ENCODE assay signal across 26 mouse cellular contexts in the genomic region with DNA sequence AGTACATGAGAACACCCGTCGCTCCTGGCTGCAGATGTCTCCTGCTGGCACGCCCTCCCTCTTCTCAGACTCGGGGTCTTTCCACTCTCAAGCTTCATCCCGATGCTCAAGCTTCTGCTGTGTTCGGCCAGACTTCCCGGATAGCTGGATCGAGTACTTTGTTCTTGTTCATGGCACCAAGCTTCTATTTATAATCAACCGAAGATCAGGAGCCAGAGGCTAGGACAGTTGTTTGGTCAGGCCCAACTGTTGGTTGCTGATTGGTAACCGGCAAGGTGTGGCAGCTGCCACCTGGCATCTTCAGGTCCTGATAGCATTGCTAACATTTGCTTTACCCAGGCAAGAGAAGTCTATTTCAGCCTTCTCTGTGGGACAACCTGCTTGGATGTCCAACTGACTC. TPM values are rescaled to one million over a fixed set of nuclear protein-coding genes. Genes with fewer than 3 reads are reported as not detected.
DNase-seq lines count a peak whose midpoint lies in the region; ATAC-seq and TF ChIP-seq lines count a peak whose summit lies in the region.
"Had no signal": no experiment of that assay in that cellular context is flagged by ENCODE, and none has a peak within 500 bp of the region (broad histone marks: within the 10 kb centered on the region; RNA-seq: fewer than 3 reads in every experiment).

No protein-coding gene starts in this region.

- no peak overlapping the region for H3K4me3 ChIP-seq in liver, embryonic 14.5 days (ENCODE audit: insufficient read depth in 1 of 2, low read depth in 2 of 2, low read length in 2 of 2)
- H3K4me3 ChIP-seq in liver, embryonic 12.5 days, result no peak overlapping the region
- H3K4me3 ChIP-seq: forebrain, embryonic 13.5 days; heart, adult 2 months; heart, embryonic 12.5 days; hindbrain, embryonic 15.5 days; kidney, embryonic 15.5 days; layer of hippocampus, adult 2 months; liver, embryonic 15.5 days; megakaryocyte, embryonic 14.5 days; neural tube, embryonic 12.5 days had no signal

- no peak overlapping the region for H3K9ac ChIP-seq in liver, embryonic 14.5 days (replicated peaks)
- no peak overlapping the region for H3K9ac ChIP-seq in liver, embryonic 12.5 days
- H3K9ac ChIP-seq: forebrain, embryonic 13.5 days; heart, embryonic 12.5 days; hindbrain, embryonic 15.5 days; kidney, embryonic 15.5 days; liver, embryonic 15.5 days; neural tube, embryonic 12.5 days had no signal

- no peak for DNase-seq in liver, embryonic 14.5 days (ENCODE audit: low read depth in 3 of 3, low spot score in 3 of 3)
- DNase-seq in c-Kit-positive CD71-positive TER-119-negative erythroid progenitor cells, embryonic 14.5 days (ENCODE audit: low read depth), result peak; percentile 9
- peak; percentile 60 to 73 for DNase-seq in spleen, postnatal 4 days (ENCODE audit: low spot score in 2 of 2)
- DNase-seq in left cerebral cortex, postnatal 4 days, result no peak
- DNase-seq: adrenal gland, postnatal 14 days; cerebellum, adult 2 months; cerebellum, postnatal 14 days; gastrocnemius, postnatal 36 days; heart, adult 2 months; kidney, adult 18-20 months; kidney, postnatal 25 days; lung, postnatal 36 days; midbrain, embryonic 14.5 days; right cerebral cortex, adult 18-20 months; right cerebral cortex, postnatal 4 days had no signal

- no peaks in the 10 kb centered on the region; the same call in 1 of the 2 replicates for H3K27me3 ChIP-seq in liver, embryonic 14.5 days (ENCODE audit: control insufficient read depth, insufficient read depth, low read length)
- no peaks in the 10 kb centered on the region; the same call in 1 of the 2 replicates for H3K27me3 ChIP-seq in liver, embryonic 12.5 days (replicated peaks)
- H3K27me3 ChIP-seq: forebrain, embryonic 13.5 days; hindbrain, embryonic 15.5 days; kidney, embryonic 15.5 days; liver, embryonic 15.5 days; megakaryocyte, embryonic 14.5 days; neural tube, embryonic 12.5 days had no signal

- H3K36me3 ChIP-seq in liver, embryonic 14.5 days (replicated peaks; ENCODE audit: control insufficient read depth, insufficient read depth, low read depth), result no peaks in the 10 kb centered on the region
- no peaks in the 10 kb centered on the region for H3K36me3 ChIP-seq in liver, embryonic 12.5 days
- H3K36me3 ChIP-seq: heart, embryonic 12.5 days; hindbrain, embryonic 15.5 days; kidney, embryonic 15.5 days; liver, embryonic 15.5 days; neural tube, embryonic 12.5 days had no signal

- H3K4me2 ChIP-seq in liver, embryonic 14.5 days (ENCODE audit: low read depth), result no peak overlapping the region
- H3K4me2 ChIP-seq in liver, embryonic 12.5 days, result no peak overlapping the region
- H3K4me2 ChIP-seq: forebrain, embryonic 13.5 days; heart, embryonic 12.5 days; hindbrain, embryonic 15.5 days; kidney, embryonic 15.5 days; liver, embryonic 15.5 days; neural tube, embryonic 12.5 days had no signal

- H3K27ac ChIP-seq in liver, embryonic 14.5 days, result no peak overlapping the region
- no peak overlapping the region for H3K27ac ChIP-seq in liver, embryonic 12.5 days
- H3K27ac ChIP-seq: forebrain, embryonic 13.5 days; heart, adult 2 months; hindbrain, embryonic 15.5 days; kidney, embryonic 15.5 days; layer of hippocampus, adult 2 months; liver, embryonic 15.5 days; neural tube, embryonic 12.5 days had no signal

- H3K4me1 ChIP-seq in liver, embryonic 14.5 days (replicated peaks; ENCODE audit: control insufficient read depth in 2 of 2, insufficient read depth in 2 of 2, low read length in 1 of 2), result peaks cover 0 to 8% of the 10 kb centered on the region in 2 experiments; a peak in 2 of 4 replicates
- peaks cover 9% of the 10 kb centered on the region; the same call in 1 of the 2 replicates for H3K4me1 ChIP-seq in liver, embryonic 12.5 days
- H3K4me1 ChIP-seq: forebrain, embryonic 13.5 days; hindbrain, embryonic 15.5 days; kidney, embryonic 15.5 days; megakaryocyte, embryonic 14.5 days; neural tube, embryonic 12.5 days had no signal

- WGBS in liver, embryonic 14.5 days (ENCODE audit: insufficient replicate concordance), result 61% methylated on average over 10 of the region's 10 CpGs
- WGBS in liver, embryonic 12.5 days (ENCODE audit: insufficient replicate concordance), result 77% methylated on average over 10 of the region's 10 CpGs

- no peaks in the 10 kb centered on the region for H3K9me3 ChIP-seq in liver, embryonic 14.5 days (ENCODE audit: control insufficient read depth, low read length)
- H3K9me3 ChIP-seq in liver, embryonic 12.5 days (replicated peaks), result no peaks in the 10 kb centered on the region
- H3K9me3 ChIP-seq: forebrain, embryonic 13.5 days; heart, embryonic 12.5 days; hindbrain, embryonic 15.5 days; kidney, embryonic 15.5 days; liver, embryonic 15.5 days; megakaryocyte, embryonic 14.5 days; neural tube, embryonic 12.5 days had no signal

- 0 out of 2 replicates have a peak, but pooled peaks have one; percentile 36 for TF ChIP-seq EP300 in liver, embryonic 14.5 days (IDR thresholded peaks at IDR 0.05; ENCODE audit: low read depth)

- TF ChIP-seq CTCF in liver, embryonic 14.5 days (IDR thresholded peaks at IDR 0.05; ENCODE audit: low read depth), result no peak

- ATAC-seq in liver, embryonic 14.5 days (ENCODE audit: insufficient read depth), result no peak
- no peak for ATAC-seq in liver, embryonic 12.5 days
- ATAC-seq in megakaryocyte-erythroid progenitor cell, adult 5-6 weeks (replicated peaks; ENCODE audit: low FRiP score, low TSS enrichment, poor library complexity, severe bottlenecking), result peak; percentile 65
- no peak for ATAC-seq in inflammation-experienced regulatory T-cells, adult 6 months
- ATAC-seq: forebrain, embryonic 13.5 days had no signal

- intact Hi-C loops in left cerebral cortex, postnatal 4 days (cut with DNase I), result no loop called here

RNA-seq across cellular contexts. Expression of gene Plcl2, which starts 53.5 kb away (rescaled TPM):
- polyA plus RNA-seq in liver, embryonic 14.5 days (2012; rRNA removed), result 1.2 and 1.9 TPM in 2 replicates
- 1.2 and 1.5 TPM in 2 replicates for polyA plus RNA-seq in liver, embryonic 14.5 days (2014; fragmentation: Nextera tagmentation; extraction: Ambion mirVana)
- polyA plus RNA-seq in liver, embryonic 12.5 days (2016; fragmentation: Nextera tagmentation; extraction: Ambion mirVana), result 2.4 and 3.1 TPM in 2 replicates
- total RNA-seq in megakaryocyte-erythroid progenitor cell, adult 5-6 weeks (2014; fragmentation: Nextera tagmentation), result 42.4 and 61.8 TPM in 2 replicates
- total RNA-seq in megakaryocyte-erythroid progenitor cell, adult 5-6 weeks (2017), result 44.0 and 47.5 TPM in 2 replicates
- total RNA-seq in left cerebral cortex, postnatal 4 days (2021), result 10 to 100 TPM; 51.2 to 52.0 TPM
- 10 to 100 TPM in 1 of 3 experiments, 1 to 10 TPM in 2; 8.8 to 11.9 (median 9.4) TPM for polyA plus RNA-seq in inflammation-experienced regulatory T-cells, adult 6 months (2017; shearing (Covaris generic))

Comparison
In these comparisons a context has a peak if more than half of its experiments do, and no peak if none do; other contexts are left out.
1. DNase-seq: peak in c-Kit-positive CD71-positive TER-119-negative erythroid progenitor cells, embryonic 14.5 days (single experiment) and spleen, postnatal 4 days (2 of 2); none in liver, embryonic 14.5 days (0 of 3) and left cerebral cortex, postnatal 4 days (single experiment).